Mouse (Mus musculus) intestine, postnatal 0 days (tissue): ENCODE results near the gene Crhbp. TPM values are rescaled to one million over a fixed set of nuclear protein-coding genes. Genes with fewer than 3 reads are reported as not detected.

Experiments used
- ATAC-seq: fragments of 200-750 bp; cut with Nextera tagmentation; 2 replicates; pipeline ENCODE4 v1.8.0; 2017; ENCODE audit warnings: mild to moderate bottlenecking, moderate TSS enrichment, moderate library complexity
- H3K27ac ChIP-seq: fragments of 300-500 bp; sonication (generic); 2 replicates; pipeline ENCODE4 v1.5.1; 2014; ENCODE audit warnings: mild to moderate bottlenecking, low read depth, low read length, moderate library complexity
- H3K27me3 ChIP-seq: fragments of 300-500 bp; sonication (generic); replicated peaks from 2 replicates; pipeline ENCODE4 v1.6.1; 2014; ENCODE audit warnings: low read length, mixed read lengths; ENCODE audit not compliant: control insufficient read depth, insufficient read depth
- H3K36me3 ChIP-seq: fragments of 300-500 bp; sonication (generic); 2 replicates; pipeline ENCODE4 v1.6.1; 2014; ENCODE audit warnings: mild to moderate bottlenecking, moderate library complexity; ENCODE audit not compliant: control insufficient read depth, insufficient read depth
- H3K4me1 ChIP-seq: fragments of 300-500 bp; sonication (generic); replicated peaks from 2 replicates; pipeline ENCODE4 v1.6.1; 2014; ENCODE audit warnings: antibody characterized with exemption, low read length, mixed read lengths; ENCODE audit not compliant: control insufficient read depth, insufficient read depth
- H3K4me2 ChIP-seq: fragments of 300-500 bp; sonication (generic); replicated peaks from 2 replicates; pipeline ENCODE4 v1.6.1; 2014; ENCODE audit warnings: low read depth, mild to moderate bottlenecking, moderate library complexity
- H3K4me3 ChIP-seq: fragments of 300-500 bp; sonication (generic); 2 replicates; pipeline ENCODE4 v1.5.1; 2014; ENCODE audit warnings: low read depth, low read length
- H3K9ac ChIP-seq: fragments of 300-500 bp; sonication (generic); 2 replicates; pipeline ENCODE4 v1.6.1; 2014; ENCODE audit warnings: mild to moderate bottlenecking, low read depth, low read length
- H3K9me3 ChIP-seq: fragments of 300-500 bp; sonication (generic); 2 replicates; pipeline ENCODE4 v1.6.1; 2016; ENCODE audit warnings: mixed run types; ENCODE audit not compliant: control insufficient read depth
- CTCF ChIP-seq: sonication (generic); IDR thresholded peaks from 2 replicates; pipeline ENCODE4 v1.5.1; 2016; ENCODE audit warnings: low read depth, mild to moderate bottlenecking, control low read depth, antibody characterized with exemption, moderate library complexity
- WGBS: fragments of 180-500 bp; shearing (Covaris S2); extraction: QIAGEN DNeasy Blood & Tissue Kit; methylation state at CpG from one replicate; pipeline ENCODE4 v1.1.7; 2014; 5-methylcytosine and 5-hydroxymethylcytosine counted together
- polyA plus RNA-seq: library from polyadenylated mRNA; unstranded; fragments of >200 nt; fragmentation: Nextera tagmentation; extraction: Ambion mirVana; gene quantifications from 2 replicates; pipeline ENCODE4 v1.2.1, GENCODE M21; 2015

Gene Crhbp
- polyA plus RNA-seq, 1 experiment from 2014 or later: not detected

GRCm38 (mm10) chr13:95426421-95426820, 18.3 kb downstream of the Crhbp start:
- H3K27ac ChIP-seq: no peak overlapping the region
- H3K27me3 ChIP-seq: no peaks in the 10 kb centered on the region
- H3K4me3 ChIP-seq: no peak overlapping the region
- H3K9me3 ChIP-seq: no peaks in the 10 kb centered on the region
- H3K4me1 ChIP-seq: no peaks in the 10 kb centered on the region
- no peak overlapping the region for H3K9ac ChIP-seq
- ATAC-seq: no peak
- H3K4me2 ChIP-seq: no peak overlapping the region
- H3K36me3 ChIP-seq: no peaks in the 10 kb centered on the region
- WGBS: 86% methylated on average over 6 of the region's 6 CpGs
- no peak for TF ChIP-seq CTCF

- 63% methylated on average over 6 of the region's 6 CpGs for WGBS
Observed at GRCm38 (mm10) chr13:95425484-95425883, 19.2 kb downstream of the Crhbp start.

GRCm38 (mm10) chr13:95424932-95425331, 19.8 kb downstream of the Crhbp start:
- Histone ChIP-seq H3K4me2 (no peak overlapping the region), H3K27me3 (no peaks in the 10 kb centered on the region), H3K4me1 (no peaks in the 10 kb centered on the region), H3K27ac (no peak overlapping the region), H3K36me3 (no peaks in the 10 kb centered on the region), H3K4me3 (no peak overlapping the region), H3K9ac (no peak overlapping the region), H3K9me3 (no peaks in the 10 kb centered on the region)
- TF ChIP-seq CTCF: no peak
- ATAC-seq: no peak
- 63% methylated on average over 7 of the region's 7 CpGs for WGBS

More at GRCm38 (mm10) chr13:95425484-95425883, 19.2 kb downstream of the Crhbp start:
- Histone ChIP-seq H3K27ac (no peak overlapping the region), H3K9me3 (no peaks in the 10 kb centered on the region), H3K4me1 (no peaks in the 10 kb centered on the region), H3K9ac (no peak overlapping the region), H3K4me3 (no peak overlapping the region), H3K36me3 (no peaks in the 10 kb centered on the region), H3K27me3 (no peaks in the 10 kb centered on the region), H3K4me2 (no peak overlapping the region)
- TF ChIP-seq CTCF: no peak
- ATAC-seq: no peak

GRCm38 (mm10) chr13:95419204-95419749, 25.4 kb downstream of the Crhbp start:
- no peaks in the 10 kb centered on the region for H3K4me1 ChIP-seq
- no peak overlapping the region for H3K4me3 ChIP-seq
- H3K27me3 ChIP-seq: no peaks in the 10 kb centered on the region
- ATAC-seq: no peak
- 13% methylated on average over 8 of the region's 8 CpGs for WGBS
- no peaks in the 10 kb centered on the region for H3K9me3 ChIP-seq
- no peak for TF ChIP-seq CTCF
- H3K4me2 ChIP-seq: no peak overlapping the region
- H3K36me3 ChIP-seq: no peaks in the 10 kb centered on the region
- H3K27ac ChIP-seq: no peak overlapping the region
- no peak overlapping the region for H3K9ac ChIP-seq

GRCm38 (mm10) chr13:95418575-95419203, 26.0 kb downstream of the Crhbp start:
- H3K36me3 ChIP-seq: no peaks in the 10 kb centered on the region
- no peak overlapping the region for H3K27ac ChIP-seq
- 35% methylated on average over 6 of the region's 6 CpGs for WGBS
- H3K27me3 ChIP-seq: no peaks in the 10 kb centered on the region
- ATAC-seq: no peak
- H3K9me3 ChIP-seq: no peaks in the 10 kb centered on the region
- H3K4me3 ChIP-seq: no peak overlapping the region
- TF ChIP-seq CTCF: no peak
- no peak overlapping the region for H3K4me2 ChIP-seq
- no peaks in the 10 kb centered on the region for H3K4me1 ChIP-seq
- H3K9ac ChIP-seq: no peak overlapping the region

- Histone ChIP-seq H3K4me2 (no peak overlapping the region), H3K27ac (no peak overlapping the region), H3K9ac (no peak overlapping the region), H3K27me3 (no peaks in the 10 kb centered on the region), H3K9me3 (no peaks in the 10 kb centered on the region), H3K4me1 (no peaks in the 10 kb centered on the region), H3K36me3 (no peaks in the 10 kb centered on the region), H3K4me3 (no peak overlapping the region)
- 17% methylated on average over 2 of the region's 2 CpGs for WGBS
- TF ChIP-seq CTCF: no peak
- no peak for ATAC-seq
Observed at GRCm38 (mm10) chr13:95412257-95412656, 32.5 kb downstream of the Crhbp start.
